In the genomic region with DNA sequence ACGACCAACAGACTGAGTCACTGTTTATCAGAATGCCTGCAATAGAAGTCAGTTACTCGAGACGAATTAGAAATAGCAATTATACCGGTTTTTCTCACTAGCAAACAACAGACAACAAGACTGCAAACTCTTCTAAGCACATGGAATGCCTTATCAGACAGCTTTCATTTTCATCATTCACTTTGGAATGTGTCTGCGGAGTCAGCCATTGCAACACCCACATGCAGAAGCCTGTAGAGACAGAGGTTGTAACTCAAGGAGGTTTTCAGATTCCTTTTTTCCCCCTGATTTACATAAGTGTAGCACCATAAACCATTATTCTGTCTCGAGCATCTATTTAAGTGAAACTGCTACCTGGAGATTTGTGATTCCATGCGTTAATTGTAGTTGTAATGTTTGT, we compare ENCODE assay signal across 23 mouse cellular contexts.
DNase-seq lines count a peak whose midpoint lies in the region; ATAC-seq and TF ChIP-seq lines count a peak whose summit lies in the region.
"Had no signal": no experiment of that assay in that cellular context is flagged by ENCODE, and none has a peak within 500 bp of the region (broad histone marks: within the 10 kb centered on the region; RNA-seq: fewer than 3 reads in every experiment).

No protein-coding gene starts in this region.

- peaks cover 7% of the 10 kb centered on the region; the same call in 1 of the 2 replicates for H3K4me1 ChIP-seq in lung, embryonic 16.5 days (replicated peaks; ENCODE audit: control insufficient read depth, insufficient read depth, low read length)
- H3K4me1 ChIP-seq: embryonic facial prominence, embryonic 12.5 days; forebrain, embryonic 12.5 days; hindbrain, embryonic 12.5 days had no signal

- no peak overlapping the region for H3ac ChIP-seq in C2C12 (ENCODE audit: control insufficient read depth, insufficient read length, low read depth)

- no peak for DNase-seq in lung, postnatal 4 days
- peak; percentile 63 for DNase-seq in 3T3-L1 (ENCODE audit: low read depth, low spot score)
- DNase-seq in brain, adult 2 months (ENCODE audit: low read depth, low spot score), result peak; percentile 10
- DNase-seq in left cerebral cortex, postnatal 10 days (ENCODE audit: extremely low spot score in 1 of 2, low spot score in 2 of 2), result no peak
- no peak for DNase-seq in left cerebral cortex, adult 8-10 months (ENCODE audit: low spot score in 2 of 2)
- DNase-seq: adrenal gland, adult 8-10 months; adrenal gland, postnatal 36 days; B cell, adult 2 months; cerebellum, adult 11 months; cerebellum, adult 9-10 months; cerebellum, postnatal 25 days; forebrain, postnatal 0 days; gastrocnemius, adult 2 months; gastrocnemius, postnatal 25 days; heart, postnatal 4 days had no signal

- no peaks in the 10 kb centered on the region for H3K36me3 ChIP-seq in lung, embryonic 16.5 days (ENCODE audit: control insufficient read depth, insufficient read depth, low read length)
- no peaks in the 10 kb centered on the region for H3K36me3 ChIP-seq in C2C12 (ENCODE audit: control insufficient read depth, insufficient read depth)
- H3K36me3 ChIP-seq: embryonic facial prominence, embryonic 12.5 days; forebrain, embryonic 12.5 days; heart, embryonic 13.5 days; hindbrain, embryonic 12.5 days had no signal

- no peaks in the 10 kb centered on the region for H3K9me3 ChIP-seq in lung, embryonic 16.5 days (ENCODE audit: control insufficient read depth, low read length)
- H3K9me3 ChIP-seq: embryonic facial prominence, embryonic 12.5 days; forebrain, embryonic 12.5 days; heart, embryonic 13.5 days; hindbrain, embryonic 12.5 days had no signal

- no peaks in the 10 kb centered on the region for H3K79me3 ChIP-seq in C2C12 (ENCODE audit: low read depth)

- peak; percentile 51; the same call in 1 of the 2 replicates for ATAC-seq in lung, embryonic 16.5 days (ENCODE audit: low read depth)
- ATAC-seq: forebrain, postnatal 0 days; hindbrain, embryonic 16.5 days; inflammation-experienced regulatory T-cells, adult 6 months had no signal

- no peak overlapping the region for H3K27ac ChIP-seq in lung, embryonic 16.5 days (ENCODE audit: low read length)
- H3K27ac ChIP-seq: embryonic facial prominence, embryonic 12.5 days; forebrain, embryonic 12.5 days; gastrocnemius, adult 2 months; heart, embryonic 13.5 days; hindbrain, embryonic 12.5 days had no signal

- H3K27me3 ChIP-seq in lung, embryonic 16.5 days (ENCODE audit: control insufficient read depth, insufficient read depth, low read depth, low read length), result no peaks in the 10 kb centered on the region
- no peaks in the 10 kb centered on the region for H3K27me3 ChIP-seq in C2C12 (ENCODE audit: control insufficient read depth, insufficient read depth, insufficient read length)
- H3K27me3 ChIP-seq: embryonic facial prominence, embryonic 12.5 days; forebrain, embryonic 12.5 days; heart, embryonic 13.5 days; hindbrain, embryonic 12.5 days had no signal

- H3K4me3 ChIP-seq in lung, embryonic 16.5 days (ENCODE audit: low read length), result no peak overlapping the region
- H3K4me3 ChIP-seq in C2C12 (ENCODE audit: insufficient read depth, poor library complexity, severe bottlenecking), result no peak overlapping the region
- H3K4me3 ChIP-seq: embryonic facial prominence, embryonic 12.5 days; forebrain, embryonic 12.5 days; gastrocnemius, adult 2 months; heart, embryonic 13.5 days; hindbrain, embryonic 12.5 days had no signal

- no peak overlapping the region for H3K9ac ChIP-seq in lung, embryonic 16.5 days (ENCODE audit: low read length)
- H3K9ac ChIP-seq: embryonic facial prominence, embryonic 12.5 days; forebrain, embryonic 12.5 days; forebrain, postnatal 0 days; heart, embryonic 13.5 days; hindbrain, embryonic 12.5 days had no signal

- no peaks in the 10 kb centered on the region for H3K79me2 ChIP-seq in C2C12 (ENCODE audit: control insufficient read depth, insufficient read depth)

- intact Hi-C loops in left cerebral cortex, postnatal 10 days (cut with DNase I), result no loop called here

- TF ChIP-seq CTCF in C2C12 (IDR thresholded peaks at IDR 0.05; ENCODE audit: control insufficient read depth, insufficient read depth, insufficient read length), result no peak

- no peak overlapping the region for H3K4me2 ChIP-seq in lung, embryonic 16.5 days (ENCODE audit: low read depth, low read length)
- H3K4me2 ChIP-seq: embryonic facial prominence, embryonic 12.5 days; forebrain, embryonic 12.5 days; heart, embryonic 13.5 days; hindbrain, embryonic 12.5 days had no signal

- WGBS in lung, embryonic 16.5 days, result 42% methylated on average over 7 of the region's 7 CpGs

TF ChIP-seq in C2C12, 6 proteins besides CTCF, POLR2A, EP300 and RAD21:
- TF ChIP-seq CEBPB (IDR thresholded peaks at IDR 0.05; ENCODE audit: low read depth) (peak; percentile 65), MYOG (IDR thresholded peaks at IDR 0.05; ENCODE audit: control insufficient read depth, extremely low read depth, insufficient read length) (no peak)

Comparison
In these comparisons a context has a peak if more than half of its experiments do, and no peak if none do; other contexts are left out.
1. DNase-seq: peak in 3T3-L1 (single experiment) and brain, adult 2 months (single experiment); none in lung, postnatal 4 days (0 of 2), left cerebral cortex, postnatal 10 days (0 of 2) and left cerebral cortex, adult 8-10 months (0 of 2).